ENCODE assay signal across 8 mouse cellular contexts in genomic region chr14:118132642-118132977, GRCm38 (mm10). TPM values are rescaled to one million over a fixed set of nuclear protein-coding genes. Genes with fewer than 3 reads are reported as not detected.
DNase-seq lines count a peak whose midpoint lies in the region; ATAC-seq lines count a peak whose summit lies in the region.

Tgds (minus strand) TSS chr14:118132755.

- no peaks in the 10 kb centered on the region for H3K9me3 ChIP-seq in heart, embryonic 10.5 days
- no peaks in the 10 kb centered on the region; the same call in 1 of the 2 replicates for H3K9me3 ChIP-seq in kidney, embryonic 15.5 days (replicated peaks)

- H3K4me1 ChIP-seq in heart, embryonic 10.5 days, result peaks cover 17% of the 10 kb centered on the region
- H3K4me1 ChIP-seq in kidney, embryonic 15.5 days, result peaks cover 16% of the 10 kb centered on the region

- H3K4me3 ChIP-seq in heart, embryonic 10.5 days, result peak within 1 kb of the TSS; percentile 81
- H3K4me3 ChIP-seq in kidney, embryonic 15.5 days (replicated peaks), result peak within 1 kb of the TSS; percentile 78

- under 1% methylated on average over 28 of the region's 28 CpGs for WGBS in heart, embryonic 10.5 days
- under 1% methylated on average over 28 of the region's 28 CpGs for WGBS in kidney, embryonic 15.5 days

- peak within 1 kb of the TSS; percentile 91 for H3K27ac ChIP-seq in heart, embryonic 10.5 days
- peak within 1 kb of the TSS; percentile 49; the same call in 1 of the 2 replicates for H3K27ac ChIP-seq in kidney, embryonic 15.5 days

- DNase-seq in B cell, adult 2 months, result peak; percentile 96 to 98
- DNase-seq in brain, adult 2 months (ENCODE audit: low read depth, low spot score), result peak; percentile 100
- peak; percentile 98 for DNase-seq in heart, embryonic 10.5 days (ENCODE audit: low spot score)
- DNase-seq in liver, result peak; percentile 98
- peak; percentile 95 to 96 for DNase-seq in spleen, postnatal 4 days (ENCODE audit: low spot score in 2 of 2)

- peak within 1 kb of the TSS; percentile 70 for H3K9ac ChIP-seq in kidney, embryonic 15.5 days

- H3K4me2 ChIP-seq in kidney, embryonic 15.5 days, result peak within 1 kb of the TSS; percentile 86

- H3K27me3 ChIP-seq in heart, embryonic 10.5 days (ENCODE audit: insufficient read depth, poor library complexity, severe bottlenecking), result no peaks in the 10 kb centered on the region; the same call in 1 of the 2 replicates
- no peaks in the 10 kb centered on the region for H3K27me3 ChIP-seq in kidney, embryonic 15.5 days

- peaks cover 19% of the 10 kb centered on the region for H3K36me3 ChIP-seq in heart, embryonic 10.5 days
- peaks cover 20% of the 10 kb centered on the region for H3K36me3 ChIP-seq in kidney, embryonic 15.5 days

- peak; percentile 78 for ATAC-seq in erythroblast, adult 5-6 weeks (replicated peaks; ENCODE audit: low FRiP score, poor library complexity, severe bottlenecking)
- peak; percentile 83 for ATAC-seq in kidney, embryonic 15.5 days (replicated peaks; ENCODE audit: low FRiP score)
- ATAC-seq in monocyte, adult 5-6 weeks (replicated peaks; ENCODE audit: insufficient number of reproducible peaks, low FRiP score, low TSS enrichment, poor library complexity, severe bottlenecking), result peak; percentile 79

RNA-seq across cellular contexts. Expression of gene Tgds, which starts in this region (rescaled TPM):
- 3.3 and 5.6 TPM in 2 replicates for total RNA-seq in erythroblast, adult 5-6 weeks (2015; ENCODE audit: low replicate concordance)
- total RNA-seq in erythroblast, adult 5-6 weeks (2017; ENCODE audit: low replicate concordance), result 3.2 and 10.6 TPM in 2 replicates
- 38.9 and 40.7 TPM in 2 replicates for polyA plus RNA-seq in heart, embryonic 10.5 days (2016; fragmentation: Nextera tagmentation; extraction: Ambion mirVana)
- 36.7 and 38.1 TPM in 2 replicates for polyA plus RNA-seq in kidney, embryonic 15.5 days (2015; fragmentation: Nextera tagmentation; extraction: Ambion mirVana)
- total RNA-seq in monocyte, adult 5-6 weeks (2017), result 9.3 to 26.2 TPM (median 25.2 TPM) in 3 replicates

Comparison
In these comparisons a context has a peak if more than half of its experiments do, and no peak if none do; other contexts are left out.
1. Peak in every context shown above with its lines: DNase-seq, ATAC-seq, H3K4me3 ChIP-seq and H3K27ac ChIP-seq.